In the genomic region with DNA sequence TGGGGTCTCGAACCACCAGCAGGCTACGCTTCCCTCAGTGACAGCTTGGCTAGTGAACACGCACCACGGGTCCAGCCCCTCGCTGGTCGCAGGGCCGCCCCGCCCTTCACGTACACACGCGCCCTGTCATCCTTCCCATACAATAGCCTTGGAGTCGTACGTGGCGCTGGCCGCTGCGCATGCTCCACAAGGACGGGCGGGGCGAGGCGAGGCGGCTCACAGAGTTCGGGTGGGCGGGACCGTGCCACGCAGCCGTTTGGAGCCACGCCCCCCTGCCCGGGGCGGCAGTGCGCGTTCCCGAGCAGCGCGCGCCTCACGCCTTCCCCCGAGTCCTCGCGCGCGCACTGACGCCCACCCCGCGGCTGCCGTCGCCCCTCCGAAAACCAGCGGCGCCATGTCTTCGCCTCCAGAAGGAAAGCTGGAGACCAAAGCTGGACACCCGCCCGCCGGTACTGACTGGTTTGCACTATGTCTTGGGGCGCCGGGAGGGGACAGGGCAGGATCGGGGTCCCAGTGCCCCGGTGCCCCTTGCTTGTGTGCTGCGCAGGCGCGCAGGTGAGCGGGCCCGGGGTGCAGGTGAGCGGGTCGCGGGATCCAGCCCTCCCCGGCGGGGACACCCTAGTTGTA, we compare ENCODE assay signal across 8 mouse cellular contexts. TPM values are rescaled to one million over a fixed set of nuclear protein-coding genes. Genes with fewer than 3 reads are reported as not detected.
A peak's percentile ranks its signal among the peaks of the same experiment; 100 is the strongest.
DNase-seq lines count a peak whose midpoint lies in the region; ATAC-seq and TF ChIP-seq lines count a peak whose summit lies in the region.

Gene Dap, plus strand, starts transcription at position 180 of the 627 bp plus-strand sequence.

- ATAC-seq in forebrain, embryonic 16.5 days, result peak; percentile 99
- ATAC-seq in lung, embryonic 14.5 days (ENCODE audit: insufficient read depth), result peak; percentile 99

- DNase-seq in ES-CJ7 (ENCODE audit: low read depth, low spot score), result peak; percentile 97
- peak; percentile 98 for DNase-seq in cerebellum, adult 18-20 months
- peak; percentile 97 to 98 for DNase-seq in heart, postnatal 36 days
- peak; percentile 95 to 96 for DNase-seq in layer of hippocampus, adult 2 months (ENCODE audit: low spot score in 2 of 2)
- DNase-seq in lung, embryonic 14.5 days, result peak; percentile 99
- DNase-seq in thymus, adult 2 months, result peak; percentile 98

- peak within 1 kb of the TSS; percentile 79 for H3K4me3 ChIP-seq in forebrain, embryonic 16.5 days (replicated peaks; ENCODE audit: low read length)
- H3K4me3 ChIP-seq in layer of hippocampus, adult 2 months, result peak within 1 kb of the TSS; percentile 78
- H3K4me3 ChIP-seq in lung, embryonic 14.5 days (ENCODE audit: low read depth, low read length), result peak within 1 kb of the TSS; percentile 65
- H3K4me3 ChIP-seq in olfactory bulb, adult 2 months (ENCODE audit: insufficient read depth, low read depth, low read length), result peak within 1 kb of the TSS; percentile 79
- H3K4me3 ChIP-seq in thymus, adult 2 months (ENCODE audit: control insufficient read depth, insufficient read depth, low read length), result peak within 1 kb of the TSS; percentile 76

- H3K27me3 ChIP-seq in forebrain, embryonic 16.5 days (replicated peaks; ENCODE audit: control insufficient read depth, insufficient read depth, low read length), result no peaks in the 10 kb centered on the region
- H3K27me3 ChIP-seq in lung, embryonic 14.5 days (ENCODE audit: insufficient read depth, low read length), result no peaks in the 10 kb centered on the region
- no peaks in the 10 kb centered on the region for H3K27me3 ChIP-seq in thymus, adult 2 months (ENCODE audit: control insufficient read depth, insufficient read depth, low read length)

- intact Hi-C loops in heart, postnatal 36 days (cut with DNase I), result loop anchor here (5.0 to 10.0 kb wide), 3 partner anchors 138 to 381 kb away; partner anchors contain the start of genes Cct5, Fam173b and Ropn1l

- 0% methylated on average over 66 of the region's 67 CpGs for WGBS in forebrain, embryonic 16.5 days
- under 1% methylated on average over 60 of the region's 67 CpGs for WGBS in lung, embryonic 14.5 days
- WGBS in olfactory bulb, adult 2 months, result under 1% methylated on average over 66 of the region's 67 CpGs
- WGBS in thymus, adult 2 months, result 1% methylated on average over 66 of the region's 67 CpGs

- TF ChIP-seq POLR2A in olfactory bulb, adult 2 months (IDR thresholded peaks at IDR 0.05; ENCODE audit: insufficient read depth, low read depth, low read length), result peak; percentile 47
- peak; percentile 62 for TF ChIP-seq POLR2A in thymus, adult 2 months (IDR thresholded peaks at IDR 0.05; ENCODE audit: control insufficient read depth, extremely low read depth, insufficient read depth, low read length, poor library complexity)

- no peaks in the 10 kb centered on the region for H3K9me3 ChIP-seq in forebrain, embryonic 16.5 days (ENCODE audit: control insufficient read depth, low read length)
- no peaks in the 10 kb centered on the region for H3K9me3 ChIP-seq in lung, embryonic 14.5 days (ENCODE audit: low read depth, low read length)

- H3K36me3 ChIP-seq in forebrain, embryonic 16.5 days (ENCODE audit: control insufficient read depth, insufficient read depth), result no peaks in the 10 kb centered on the region
- H3K36me3 ChIP-seq in lung, embryonic 14.5 days (ENCODE audit: insufficient read depth), result no peaks in the 10 kb centered on the region
- no peaks in the 10 kb centered on the region for H3K36me3 ChIP-seq in thymus, adult 2 months (ENCODE audit: control insufficient read depth, insufficient read depth, low read length)

- H3K9ac ChIP-seq in forebrain, embryonic 16.5 days (replicated peaks; ENCODE audit: low read depth, low read length), result peak within 1 kb of the TSS; percentile 89
- H3K9ac ChIP-seq in lung, embryonic 14.5 days, result peak within 1 kb of the TSS; percentile 79

- peak; percentile 11; the same call in 1 of the 2 replicates for TF ChIP-seq CTCF in layer of hippocampus, adult 2 months (conservative IDR thresholded peaks at IDR 0.05)
- no peak for TF ChIP-seq CTCF in lung, embryonic 14.5 days (IDR thresholded peaks at IDR 0.05; ENCODE audit: low read depth)
- TF ChIP-seq CTCF in olfactory bulb, adult 2 months (IDR thresholded peaks at IDR 0.05; ENCODE audit: insufficient read depth, low read depth, low read length), result no peak
- TF ChIP-seq CTCF in thymus, adult 2 months (IDR thresholded peaks at IDR 0.05; ENCODE audit: borderline replicate concordance, control insufficient read depth, extremely low read depth, insufficient read depth, low read length, poor library complexity), result no peak

- H3K4me2 ChIP-seq in forebrain, embryonic 16.5 days (ENCODE audit: low read length), result peak within 1 kb of the TSS; percentile 80
- H3K4me2 ChIP-seq in lung, embryonic 14.5 days, result peak within 1 kb of the TSS; percentile 75

- peak within 1 kb of the TSS; percentile 83 for H3K27ac ChIP-seq in forebrain, embryonic 16.5 days (ENCODE audit: low read length)
- H3K27ac ChIP-seq in layer of hippocampus, adult 2 months, result peak within 1 kb of the TSS; percentile 91
- peak within 1 kb of the TSS; percentile 61 for H3K27ac ChIP-seq in lung, embryonic 14.5 days (ENCODE audit: low read depth)
- H3K27ac ChIP-seq in olfactory bulb, adult 2 months (ENCODE audit: insufficient read depth, low read depth, low read length), result peak within 1 kb of the TSS; percentile 47
- peak within 1 kb of the TSS; percentile 65 for H3K27ac ChIP-seq in thymus, adult 2 months (ENCODE audit: control insufficient read depth, insufficient read depth, low read length)

- peaks cover 10% of the 10 kb centered on the region for H3K4me1 ChIP-seq in forebrain, embryonic 16.5 days (replicated peaks; ENCODE audit: control insufficient read depth, insufficient read depth, low read length)
- H3K4me1 ChIP-seq in lung, embryonic 14.5 days (ENCODE audit: insufficient read depth), result no peaks in the 10 kb centered on the region
- no peaks in the 10 kb centered on the region for H3K4me1 ChIP-seq in olfactory bulb, adult 2 months (ENCODE audit: control insufficient read depth, insufficient read depth, low read length)
- peaks cover 26% of the 10 kb centered on the region for H3K4me1 ChIP-seq in thymus, adult 2 months (replicated peaks; ENCODE audit: control insufficient read depth, insufficient read depth, low read length)

RNA-seq across cellular contexts. Expression of gene Dap, which starts in this region (rescaled TPM):
- 18.0 and 20.4 TPM in 2 replicates for polyA plus RNA-seq in forebrain, embryonic 16.5 days (2015; fragmentation: Nextera tagmentation; extraction: Ambion mirVana)
- total RNA-seq in heart, postnatal 36 days (2021), result 10 to 100 TPM; 18.0 to 19.8 TPM
- 1 to 10 TPM; 8.9 to 9.2 TPM for total RNA-seq in layer of hippocampus, adult 2 months (2021)
- 97.1 and 99.2 TPM in 2 replicates for polyA plus RNA-seq in lung, embryonic 14.5 days (2014; fragmentation: Nextera tagmentation; extraction: Ambion mirVana)
- polyA plus RNA-seq in olfactory bulb, adult 2 months (2012; ENCODE audit: insufficient read depth, insufficient read length, low replicate concordance, missing spikeins), result not detected in 2 replicates
- 34.9 and 48.1 TPM in 2 replicates for polyA plus RNA-seq in thymus, adult 2 months (2012; rRNA removed)

Comparison
In these comparisons a context has a peak if more than half of its experiments do, and no peak if none do; other contexts are left out.
1. Peak in every context shown above with its lines: DNase-seq, ATAC-seq, H3K4me3 ChIP-seq and H3K27ac ChIP-seq.
2. RNA of gene Dap (polyA plus RNA-seq): 97.1 to 99.2 TPM in lung, embryonic 14.5 days, 34.9 to 48.1 TPM in thymus, adult 2 months and 18.0 to 20.4 TPM in forebrain, embryonic 16.5 days; not detected in olfactory bulb, adult 2 months; every median in the first group is over 10 times any median in the second.